Mouse (Mus musculus) left cerebral cortex, postnatal 10 days (tissue): ENCODE data around the gene Pla2g2f. TPM values are rescaled to one million over a fixed set of nuclear protein-coding genes. Genes with fewer than 3 reads are reported as not detected.

Source experiments
- DNase-seq, 2 experiments: peaks; one replicate each; pipeline ENCODE4 v3.0.0; 2021 to 2022; ENCODE audit warnings: low spot score in 2 of 2, mixed read lengths in 1 of 2; ENCODE audit errors: extremely low spot score in 1 of 2
- intact Hi-C: fragments of 180-260 bp; cut with DNase I; formaldehyde crosslinking; loops from one replicate; pipeline ENCODE4 v1.15.1; 2025
- total RNA-seq, 2 experiments: library from RNA; stranded (reverse); gene quantifications; 2 replicates each; pipeline ENCODE4 v1.2.3; 2021

Pla2g2f gene
- total RNA-seq, 2 experiments from 2014 or later = not detected

- intact Hi-C loops = no loop called here
Measured at GRCm38 (mm10) chr4:138725127-138725461, 32.3 kb downstream of the Pla2g2f start.

GRCm38 (mm10) chr4:138724354-138725126 lies 32.9 kb downstream of the Pla2g2f start, which contains the start of gene Pla2g2c:
Pla2g2c (plus strand) TSS chr4:138724792.
- no peak for DNase-seq
- intact Hi-C loops = no loop called here

More at GRCm38 (mm10) chr4:138725127-138725461, 32.3 kb downstream of the Pla2g2f start:
- peak in 1 of 2 experiments; percentile 90 for DNase-seq

DNA sequence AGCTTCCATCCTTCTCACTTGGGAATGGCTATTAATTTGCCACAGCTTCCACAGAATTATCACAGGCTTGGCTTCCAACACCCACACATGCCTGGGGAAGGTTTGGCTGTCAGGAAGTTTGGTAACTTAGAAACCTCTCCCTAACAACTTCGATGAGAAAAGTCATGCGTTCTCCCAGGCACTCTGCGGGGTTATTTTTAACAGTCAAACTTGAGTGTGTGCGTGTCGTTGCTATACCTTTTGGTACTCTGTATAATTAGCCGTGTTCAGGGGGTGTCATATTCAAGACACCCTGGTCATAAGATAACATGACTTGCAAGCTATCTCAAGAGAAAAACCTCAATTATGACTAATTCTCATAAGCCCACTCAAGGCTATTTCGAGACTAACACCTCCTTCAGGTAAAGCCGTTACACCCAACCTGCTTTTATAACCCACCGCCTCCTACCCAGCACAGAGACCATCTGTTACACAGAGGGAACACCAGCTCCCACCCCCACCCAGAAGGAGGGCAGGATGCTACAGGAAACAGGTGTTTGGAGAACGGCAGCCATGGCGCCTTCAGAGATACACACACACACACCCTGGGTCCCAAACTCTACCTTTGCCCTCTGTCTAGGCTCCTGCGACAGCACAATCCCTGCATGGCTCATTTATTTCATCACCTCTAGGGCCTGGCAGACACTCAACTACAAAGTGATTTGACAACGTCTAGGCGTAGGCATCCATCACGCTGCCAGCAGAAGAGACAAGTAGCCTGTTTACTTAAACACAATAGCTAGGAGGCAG lies 33.7 kb downstream of the Pla2g2f start:
- no peak for DNase-seq
- intact Hi-C loops = no loop called here

DNA sequence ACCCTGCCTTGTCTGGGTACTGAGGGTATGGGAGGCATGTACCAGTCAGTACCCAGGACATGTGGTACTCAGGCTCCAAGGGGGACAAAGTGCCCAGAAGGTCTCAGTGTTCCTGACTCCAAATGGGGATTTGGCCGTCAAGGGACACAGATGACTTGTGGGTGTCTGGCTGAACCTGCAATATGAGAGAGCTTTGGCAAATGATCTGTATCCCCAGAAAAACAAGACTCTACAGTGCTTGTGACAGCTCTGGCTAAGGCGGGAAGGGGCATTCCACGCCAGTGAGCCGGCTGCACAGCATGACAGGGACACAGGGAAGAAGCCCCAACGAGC lies 38.2 kb downstream of the Pla2g2f start:
- intact Hi-C loops = loop anchor here (5.0 kb wide), 1 partner anchor 63 kb away; no protein-coding TSS in a partner anchor
- DNase-seq = no peak

DNA sequence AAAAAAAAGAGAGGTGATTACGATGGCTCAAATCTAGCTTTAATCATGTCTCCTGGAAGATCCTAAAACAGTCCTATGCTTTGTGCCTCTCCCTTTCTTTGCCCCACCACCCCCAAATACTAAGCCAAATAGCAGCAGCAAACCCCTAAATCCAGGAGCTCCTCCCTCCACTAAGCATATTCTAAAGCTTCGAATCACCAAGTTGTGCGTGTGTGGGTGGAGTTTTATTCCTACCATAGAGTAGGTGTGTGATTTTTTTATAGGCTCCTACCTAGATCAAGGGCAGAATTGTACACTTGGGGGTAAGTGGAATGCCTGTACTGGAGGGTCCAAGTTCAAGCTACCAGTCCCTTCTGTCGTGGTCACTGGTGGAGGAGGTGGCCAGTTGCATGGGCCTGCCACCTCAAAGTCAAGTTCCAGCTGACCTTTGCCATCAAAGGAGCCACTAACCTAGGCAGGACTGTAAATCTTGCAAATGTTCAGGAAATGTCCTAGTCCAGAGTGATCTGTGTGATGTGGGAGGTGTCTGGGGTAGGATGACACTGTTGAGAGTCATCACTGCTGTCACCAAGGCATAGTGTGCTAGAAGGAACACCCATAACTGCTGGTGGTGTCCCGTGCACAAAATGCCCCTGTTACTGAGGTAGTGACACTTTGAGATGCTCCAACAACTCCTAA lies 38.7 kb downstream of the Pla2g2f start:
- no peak for DNase-seq
- intact Hi-C loops = loop anchor here (5.0 kb wide), 1 partner anchor 64 kb away; no protein-coding TSS in a partner anchor

GRCm38 (mm10) chr4:138716697-138717096 lies 40.7 kb downstream of the Pla2g2f start:
- DNase-seq = no peak
- intact Hi-C loops = loop anchor here (5.0 kb wide), 1 partner anchor 66 kb away; no protein-coding TSS in a partner anchor

GRCm38 (mm10) chr4:138714186-138714585 lies 43.2 kb downstream of the Pla2g2f start:
- no peak for DNase-seq
- intact Hi-C loops = no loop called here

DNA sequence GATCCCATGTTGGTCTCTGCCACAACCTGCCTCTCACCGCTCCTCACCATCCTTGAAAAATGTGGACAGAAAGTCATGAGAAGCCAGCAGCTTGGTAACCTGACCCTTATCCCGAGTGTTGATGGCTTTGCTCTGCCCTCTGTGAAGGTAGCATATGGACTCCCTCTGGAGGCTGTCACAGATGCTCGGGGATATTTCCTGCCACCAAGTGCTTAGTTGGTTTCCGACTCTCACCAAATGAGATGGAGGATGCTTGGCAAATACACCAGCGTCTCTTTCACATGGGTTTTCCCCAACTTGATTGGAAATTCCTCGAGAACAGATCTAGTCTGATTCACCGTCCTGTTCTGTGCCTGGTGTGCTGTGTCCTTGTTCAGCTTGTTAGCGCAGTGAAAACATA lies 44.8 kb downstream of the Pla2g2f start:
- intact Hi-C loops = no loop called here
- DNase-seq = no peak

GRCm38 (mm10) chr4:138712096-138712495 lies 45.3 kb downstream of the Pla2g2f start:
- intact Hi-C loops = no loop called here

DNA sequence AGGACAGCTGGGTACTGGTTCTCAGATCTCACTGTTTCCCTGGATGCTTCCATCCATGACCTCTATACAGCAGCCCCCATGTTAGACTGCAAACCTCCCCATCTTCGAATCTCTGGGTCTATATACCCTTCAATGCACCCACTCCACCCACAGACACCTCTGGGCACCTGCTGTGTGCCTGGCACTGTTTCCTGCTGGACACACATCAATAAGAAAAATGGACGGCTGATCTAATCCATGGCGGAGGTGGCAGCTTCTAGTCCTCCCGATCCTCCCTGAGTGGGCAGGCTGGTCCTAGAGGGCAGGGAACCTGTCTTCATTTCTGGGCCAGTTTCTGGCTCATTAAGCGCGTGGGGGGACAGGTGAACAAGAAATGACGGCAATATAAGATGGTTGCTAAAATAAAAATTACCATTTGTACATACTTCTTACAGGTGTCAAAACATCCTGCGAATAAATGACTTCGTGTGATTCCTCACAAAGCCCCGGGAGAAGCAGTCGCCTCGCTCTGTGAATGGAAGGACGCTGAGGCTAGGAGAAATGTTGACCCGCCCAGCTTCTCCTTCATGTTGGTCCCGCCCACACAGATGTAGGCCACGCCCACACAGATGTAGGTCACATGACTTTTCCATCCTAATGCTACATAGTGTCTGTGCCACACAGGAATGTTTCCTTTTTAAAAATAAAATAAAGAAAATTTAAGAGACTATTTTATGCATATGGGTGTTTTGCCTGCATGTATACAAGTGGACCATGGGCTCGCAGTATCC lies 46.2 kb downstream of the Pla2g2f start:
- intact Hi-C loops = no loop called here
- no peak for DNase-seq

More at GRCm38 (mm10) chr4:138712096-138712495, 45.3 kb downstream of the Pla2g2f start:
- DNase-seq = no peak

- intact Hi-C loops = no loop called here
- DNase-seq = no peak
Measured at GRCm38 (mm10) chr4:138710633-138711032, 46.8 kb downstream of the Pla2g2f start.

DNA sequence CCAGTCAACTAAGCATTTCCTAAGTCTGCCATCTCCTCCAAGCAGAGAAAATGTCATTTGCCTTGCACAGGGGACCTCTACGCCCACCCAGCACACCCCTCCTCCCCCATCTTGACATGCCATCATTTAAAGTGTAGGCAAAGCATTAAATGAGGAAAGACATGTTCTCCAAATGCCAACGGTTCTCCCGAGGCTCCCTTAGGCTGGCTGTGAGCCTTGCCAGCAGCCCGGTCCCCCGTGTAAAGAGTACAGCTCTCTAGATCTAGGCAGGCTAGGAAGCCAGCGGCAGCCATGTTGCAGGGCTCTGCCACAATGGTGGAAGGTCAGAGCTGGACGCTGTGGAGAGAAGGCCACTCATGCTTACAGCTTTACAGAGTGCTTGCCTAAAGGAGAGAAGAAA lies 47.5 kb downstream of the Pla2g2f start:
- intact Hi-C loops = loop anchor here (5.0 kb wide), 2 partner anchors 82 to 142 kb away; no protein-coding TSS in a partner anchor
- DNase-seq = no peak

GRCm38 (mm10) chr4:138709246-138709645 lies 48.2 kb downstream of the Pla2g2f start:
- no peak for DNase-seq
- intact Hi-C loops = loop anchor here (5.0 kb wide), 2 partner anchors 83 to 143 kb away; no protein-coding TSS in a partner anchor

DNA sequence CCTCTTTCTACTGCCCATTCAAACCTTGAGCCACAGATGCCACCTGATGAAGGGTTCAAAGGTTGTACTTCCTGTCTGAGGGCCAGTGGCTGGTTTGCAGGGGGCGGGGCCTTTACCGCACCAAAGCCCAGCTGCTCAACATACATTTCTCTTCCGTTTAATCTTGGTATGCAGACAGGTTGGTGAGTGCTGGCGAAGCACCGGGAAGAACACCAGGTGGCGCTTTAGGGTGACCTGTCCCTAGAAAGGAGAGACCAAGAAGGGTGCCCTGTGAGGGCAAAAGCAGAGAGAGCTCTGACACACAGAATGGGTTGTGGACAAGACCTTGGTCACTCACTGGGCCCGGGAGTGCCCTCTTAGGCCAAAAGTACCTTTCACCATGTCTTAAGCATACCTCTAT lies 48.8 kb downstream of the Pla2g2f start:
- peak in 1 of 2 experiments; percentile 72 for DNase-seq
- intact Hi-C loops = loop anchor here (5.0 kb wide), 2 partner anchors 84 to 144 kb away; no protein-coding TSS in a partner anchor

DNA sequence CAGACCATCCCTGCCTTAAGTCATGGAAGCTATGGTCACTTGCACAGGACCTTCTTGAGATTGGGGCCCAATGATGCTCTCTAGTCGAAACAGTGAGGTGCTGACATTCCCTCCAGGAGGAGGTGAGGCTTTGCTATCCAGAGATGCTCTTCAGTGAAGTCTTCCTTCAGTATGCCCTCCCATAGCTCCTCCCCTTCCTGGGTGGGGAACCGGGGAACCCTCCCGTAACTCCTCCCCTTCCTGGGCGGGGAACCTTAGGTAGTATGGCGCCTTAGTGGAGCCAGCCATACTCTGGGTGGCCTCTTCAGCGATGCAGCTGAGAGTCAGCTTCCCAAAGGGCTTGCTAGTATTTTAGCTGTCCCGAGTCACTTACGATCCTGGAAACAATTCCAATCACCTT lies 50.8 kb downstream of the Pla2g2f start:
- no peak for DNase-seq
- intact Hi-C loops = loop anchor here (5.0 kb wide), 2 partner anchors 86 to 146 kb away; no protein-coding TSS in a partner anchor

DNA sequence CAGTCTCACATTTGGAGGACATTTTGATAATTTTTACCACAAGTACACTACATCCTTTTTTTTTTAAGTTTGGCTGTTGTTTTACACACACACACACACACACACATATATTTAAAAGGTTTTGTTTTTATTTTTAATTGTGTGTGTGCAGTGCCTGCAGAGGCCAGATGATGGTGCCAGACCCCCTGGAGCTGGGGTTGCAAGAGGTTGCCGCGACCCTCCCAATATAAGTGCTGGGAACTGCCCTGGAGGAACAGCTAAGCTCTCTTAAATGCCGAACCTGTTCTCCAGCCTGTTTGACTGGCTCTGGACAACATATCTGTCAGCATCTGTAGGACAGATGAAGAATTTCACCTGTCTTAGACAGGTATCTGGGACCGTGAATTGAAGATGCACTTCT lies 53.3 kb downstream of the Pla2g2f start:
- intact Hi-C loops = loop anchor here (5.0 kb wide), 2 partner anchors 137 to 197 kb away; no protein-coding TSS in a partner anchor
- DNase-seq = no peak

GRCm38 (mm10) chr4:138703591-138703990 lies 53.8 kb downstream of the Pla2g2f start:
- no peak for DNase-seq
- intact Hi-C loops = loop anchor here (5.0 kb wide), 2 partner anchors 136 to 196 kb away; no protein-coding TSS in a partner anchor

- intact Hi-C loops = loop anchor here (5.0 kb wide), 2 partner anchors 135 to 195 kb away; no protein-coding TSS in a partner anchor
- no peak for DNase-seq
Measured at GRCm38 (mm10) chr4:138702528-138702927, 54.9 kb downstream of the Pla2g2f start.
